Mouse (Mus musculus): ENCODE data around the gene Gpr19. TPM values are rescaled to one million over a fixed set of nuclear protein-coding genes. Genes with fewer than 3 reads are reported as not detected.

Gene Gpr19
- polyA plus RNA-seq, 1 experiment from 2014 or later, result 9.8 TPM

GRCm38 (mm10) chr6:134876795-134877194 is 21.6 kb downstream of the Gpr19 start:
- no peaks in the 10 kb centered on the region for H3K36me3 ChIP-seq (ENCODE audit: insufficient read depth, low read length)
- no peak overlapping the region for H3K9ac ChIP-seq (replicated peaks; ENCODE audit: low read depth)
- WGBS, result 68% methylated on average over 6 of the region's 6 CpGs
- H3K4me3 ChIP-seq (ENCODE audit: low read depth, low read length), result no peak overlapping the region
- H3K9me3 ChIP-seq (ENCODE audit: low read length), result no peaks in the 10 kb centered on the region
- ATAC-seq, result no peak
- H3K4me1 ChIP-seq (ENCODE audit: insufficient read depth, low read depth, low read length), result no peaks in the 10 kb centered on the region
- DNase-seq (ENCODE audit: low spot score), result no peak
- H3K4me2 ChIP-seq (replicated peaks; ENCODE audit: low read depth, low read length), result no peak overlapping the region
- H3K27ac ChIP-seq (ENCODE audit: low read length), result no peak overlapping the region
- no peak for TF ChIP-seq EP300 (IDR thresholded peaks at IDR 0.05)
- peak; percentile 57 for TF ChIP-seq CTCF (IDR thresholded peaks at IDR 0.05)
- no peaks in the 10 kb centered on the region for H3K27me3 ChIP-seq (replicated peaks; ENCODE audit: insufficient read depth, low read length)

DNA sequence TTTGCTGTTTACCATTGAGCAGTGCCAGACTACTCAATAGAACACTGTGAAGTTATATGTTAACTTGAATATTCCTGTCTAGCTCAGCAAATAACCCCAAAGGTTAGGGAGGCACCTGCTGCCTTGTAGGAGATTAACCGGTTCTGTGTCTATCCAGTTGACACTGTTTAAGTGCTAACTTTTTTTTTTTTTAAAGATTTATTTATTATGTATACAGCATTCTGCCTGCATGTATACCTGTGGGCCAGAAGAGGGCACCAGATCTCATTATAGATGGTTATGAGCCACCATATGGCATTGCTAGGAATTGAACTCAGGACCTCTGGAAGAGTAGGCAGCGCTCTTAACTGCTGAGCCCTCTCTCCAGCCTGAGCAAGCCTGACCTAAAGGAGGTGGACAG is 25.4 kb downstream of the Gpr19 start:
- H3K4me1 ChIP-seq (ENCODE audit: insufficient read depth, low read depth, low read length), result no peaks in the 10 kb centered on the region
- H3K27me3 ChIP-seq (replicated peaks; ENCODE audit: insufficient read depth, low read length), result no peaks in the 10 kb centered on the region
- no peak overlapping the region for H3K4me3 ChIP-seq (ENCODE audit: low read depth, low read length)
- DNase-seq (ENCODE audit: low spot score), result peak; percentile 16
- no peak for ATAC-seq
- no peaks in the 10 kb centered on the region for H3K9me3 ChIP-seq (ENCODE audit: low read length)
- H3K27ac ChIP-seq (ENCODE audit: low read length), result no peak overlapping the region
- 87% methylated on average over 2 of the region's 2 CpGs for WGBS
- H3K9ac ChIP-seq (replicated peaks; ENCODE audit: low read depth), result no peak overlapping the region
- TF ChIP-seq CTCF (IDR thresholded peaks at IDR 0.05), result peak; percentile 58
- no peak for TF ChIP-seq EP300 (IDR thresholded peaks at IDR 0.05)
- H3K36me3 ChIP-seq (ENCODE audit: insufficient read depth, low read length), result no peaks in the 10 kb centered on the region; the same call in 1 of the 2 replicates
- H3K4me2 ChIP-seq (replicated peaks; ENCODE audit: low read depth, low read length), result no peak overlapping the region

DNA sequence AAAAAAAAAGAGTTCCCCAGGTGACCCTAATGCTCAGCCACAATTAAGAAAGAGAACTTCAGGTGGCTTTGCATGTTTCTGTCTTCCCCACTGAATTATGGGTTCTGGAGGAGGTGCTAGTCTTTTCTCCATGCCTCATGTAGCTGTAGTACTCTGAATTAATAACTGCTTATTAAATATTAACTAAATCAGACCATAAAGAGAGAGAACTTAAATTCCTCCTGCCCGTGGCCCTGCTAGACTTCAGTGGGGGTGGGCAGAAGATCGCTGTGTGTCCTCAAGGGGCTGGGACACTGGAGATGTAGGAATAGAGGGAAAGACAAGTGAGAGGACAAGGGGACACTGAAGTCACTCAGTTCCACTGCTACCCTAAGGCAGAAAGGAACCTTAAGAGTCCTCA is 26.1 kb downstream of the Gpr19 start:
- Histone ChIP-seq H3K27ac (ENCODE audit: low read length) (no peak overlapping the region), H3K4me2 (replicated peaks; ENCODE audit: low read depth, low read length) (no peak overlapping the region), H3K9me3 (ENCODE audit: low read length) (no peaks in the 10 kb centered on the region), H3K36me3 (ENCODE audit: insufficient read depth, low read length) (no peaks in the 10 kb centered on the region; the same call in 1 of the 2 replicates), H3K9ac (replicated peaks; ENCODE audit: low read depth) (no peak overlapping the region), H3K4me3 (ENCODE audit: low read depth, low read length) (no peak overlapping the region), H3K4me1 (ENCODE audit: insufficient read depth, low read depth, low read length) (no peaks in the 10 kb centered on the region), H3K27me3 (replicated peaks; ENCODE audit: insufficient read depth, low read length) (no peaks in the 10 kb centered on the region)
- no peak for TF ChIP-seq CTCF (IDR thresholded peaks at IDR 0.05)
- no peak for TF ChIP-seq EP300 (IDR thresholded peaks at IDR 0.05)
- DNase-seq (ENCODE audit: low spot score), result no peak
- WGBS, result 71% methylated on average over 2 of the region's 2 CpGs
- ATAC-seq, result no peak

DNA sequence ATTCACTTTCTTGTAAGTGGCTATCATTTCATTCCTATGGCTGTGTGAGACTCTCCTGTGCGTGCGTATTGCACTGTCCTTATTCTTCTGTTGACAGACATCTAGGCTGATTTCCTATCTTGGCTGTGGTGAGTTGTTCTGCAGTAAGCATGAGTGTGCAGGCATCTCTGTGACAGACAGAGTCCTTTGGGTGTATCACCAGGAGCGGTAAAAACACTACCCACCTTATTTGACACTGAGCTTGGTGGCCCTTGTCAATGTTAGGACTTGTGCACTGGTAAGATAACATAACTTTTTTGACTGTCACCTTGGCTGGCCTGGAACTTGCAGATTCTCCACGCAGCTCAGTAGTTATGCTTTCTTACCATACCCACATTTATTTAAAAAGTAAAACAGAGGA is 27.5 kb downstream of the Gpr19 start:
- H3K36me3 ChIP-seq (ENCODE audit: insufficient read depth, low read length), result no peaks in the 10 kb centered on the region; the same call in 1 of the 2 replicates
- H3K9ac ChIP-seq (replicated peaks; ENCODE audit: low read depth), result no peak overlapping the region
- H3K9me3 ChIP-seq (ENCODE audit: low read length), result no peaks in the 10 kb centered on the region
- no peak overlapping the region for H3K4me3 ChIP-seq (ENCODE audit: low read depth, low read length)
- H3K4me1 ChIP-seq (ENCODE audit: insufficient read depth, low read depth, low read length), result no peaks in the 10 kb centered on the region
- DNase-seq (ENCODE audit: low spot score) (no peak), ATAC-seq (no peak)
- no peaks in the 10 kb centered on the region for H3K27me3 ChIP-seq (replicated peaks; ENCODE audit: insufficient read depth, low read length)
- no peak overlapping the region for H3K4me2 ChIP-seq (replicated peaks; ENCODE audit: low read depth, low read length)
- 88% methylated on average over 4 of the region's 4 CpGs for WGBS
- no peak overlapping the region for H3K27ac ChIP-seq (ENCODE audit: low read length)
- TF ChIP-seq CTCF (IDR thresholded peaks at IDR 0.05), result no peak
- no peak for TF ChIP-seq EP300 (IDR thresholded peaks at IDR 0.05)

GRCm38 (mm10) chr6:134870209-134870742 is 28.1 kb downstream of the Gpr19 start:
- DNase-seq (ENCODE audit: low spot score) (no peak), ATAC-seq (no peak)
- H3K36me3 ChIP-seq (ENCODE audit: insufficient read depth, low read length), result no peaks in the 10 kb centered on the region; the same call in 1 of the 2 replicates
- H3K4me2 ChIP-seq (replicated peaks; ENCODE audit: low read depth, low read length), result no peak overlapping the region
- TF ChIP-seq EP300 (IDR thresholded peaks at IDR 0.05) (no peak), CTCF (IDR thresholded peaks at IDR 0.05) (no peak)
- no peaks in the 10 kb centered on the region for H3K4me1 ChIP-seq (ENCODE audit: insufficient read depth, low read depth, low read length)
- H3K27ac ChIP-seq (ENCODE audit: low read length), result no peak overlapping the region
- no peaks in the 10 kb centered on the region for H3K9me3 ChIP-seq (ENCODE audit: low read length)
- H3K27me3 ChIP-seq (replicated peaks; ENCODE audit: insufficient read depth, low read length), result no peaks in the 10 kb centered on the region
- WGBS, result 87% methylated on average over 12 of the region's 12 CpGs
- H3K4me3 ChIP-seq (ENCODE audit: low read depth, low read length), result no peak overlapping the region
- H3K9ac ChIP-seq (replicated peaks; ENCODE audit: low read depth), result no peak overlapping the region

DNA sequence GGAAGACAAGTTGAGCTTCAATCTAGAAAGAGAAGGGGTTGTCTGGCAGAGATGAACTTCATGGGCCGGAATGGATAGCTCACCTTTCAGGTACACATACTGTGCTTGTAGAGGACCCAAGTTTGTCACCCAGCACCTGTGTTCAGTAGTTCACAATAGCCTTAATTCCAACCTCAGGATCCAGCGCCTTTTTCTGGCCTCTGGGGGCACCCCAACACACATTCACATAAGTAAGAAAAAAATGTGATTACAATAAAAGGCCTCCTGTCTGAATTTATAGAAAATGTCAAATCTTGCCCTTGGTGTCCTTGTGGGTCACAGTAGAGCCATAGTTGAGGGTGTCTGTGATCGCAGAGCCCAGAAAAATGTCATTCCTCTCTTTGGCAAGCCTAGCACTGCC is 31.1 kb downstream of the Gpr19 start:
- ATAC-seq, result no peak
- Histone ChIP-seq H3K27ac (ENCODE audit: low read length) (no peak overlapping the region), H3K9ac (replicated peaks; ENCODE audit: low read depth) (no peak overlapping the region), H3K36me3 (ENCODE audit: insufficient read depth, low read length) (no peaks in the 10 kb centered on the region; the same call in 1 of the 2 replicates), H3K27me3 (replicated peaks; ENCODE audit: insufficient read depth, low read length) (no peaks in the 10 kb centered on the region), H3K4me3 (ENCODE audit: low read depth, low read length) (no peak overlapping the region), H3K4me1 (ENCODE audit: insufficient read depth, low read depth, low read length) (no peaks in the 10 kb centered on the region), H3K9me3 (ENCODE audit: low read length) (no peaks in the 10 kb centered on the region), H3K4me2 (replicated peaks; ENCODE audit: low read depth, low read length) (no peak overlapping the region)
- 92% methylated on average over 3 of the region's 3 CpGs for WGBS
- TF ChIP-seq CTCF (IDR thresholded peaks at IDR 0.05) (no peak), EP300 (IDR thresholded peaks at IDR 0.05) (no peak)
- no peak for DNase-seq (ENCODE audit: low spot score)

- Histone ChIP-seq H3K27ac (ENCODE audit: low read length) (no peak overlapping the region), H3K9me3 (ENCODE audit: low read length) (no peaks in the 10 kb centered on the region), H3K4me1 (ENCODE audit: insufficient read depth, low read depth, low read length) (no peaks in the 10 kb centered on the region), H3K4me3 (ENCODE audit: low read depth, low read length) (no peak overlapping the region), H3K4me2 (replicated peaks; ENCODE audit: low read depth, low read length) (no peak overlapping the region), H3K9ac (replicated peaks; ENCODE audit: low read depth) (no peak overlapping the region), H3K36me3 (ENCODE audit: insufficient read depth, low read length) (no peaks in the 10 kb centered on the region; the same call in 1 of the 2 replicates), H3K27me3 (replicated peaks; ENCODE audit: insufficient read depth, low read length) (no peaks in the 10 kb centered on the region)
- ATAC-seq, result no peak
- DNase-seq (ENCODE audit: low spot score), result no peak
- WGBS, result 91% methylated on average over 7 of the region's 7 CpGs
- TF ChIP-seq CTCF (IDR thresholded peaks at IDR 0.05) (no peak), EP300 (IDR thresholded peaks at IDR 0.05) (no peak)
Measured at GRCm38 (mm10) chr6:134866113-134866512, 32.3 kb downstream of the Gpr19 start.
